Mouse (Mus musculus): ENCODE measurements around the gene Adcy5. TPM values are rescaled to one million over a fixed set of nuclear protein-coding genes. Genes with fewer than 3 reads are reported as not detected.

The Adcy5 gene
- total RNA-seq, 2 experiments from 2014 or later: 122 to 142 TPM

- DNase-seq (ENCODE audit: low spot score in 2 of 2): peak; percentile 43 to 45
Measured at GRCm38 (mm10) chr16:35155391-35156305, 971 bp downstream of the Adcy5 start.

DNA sequence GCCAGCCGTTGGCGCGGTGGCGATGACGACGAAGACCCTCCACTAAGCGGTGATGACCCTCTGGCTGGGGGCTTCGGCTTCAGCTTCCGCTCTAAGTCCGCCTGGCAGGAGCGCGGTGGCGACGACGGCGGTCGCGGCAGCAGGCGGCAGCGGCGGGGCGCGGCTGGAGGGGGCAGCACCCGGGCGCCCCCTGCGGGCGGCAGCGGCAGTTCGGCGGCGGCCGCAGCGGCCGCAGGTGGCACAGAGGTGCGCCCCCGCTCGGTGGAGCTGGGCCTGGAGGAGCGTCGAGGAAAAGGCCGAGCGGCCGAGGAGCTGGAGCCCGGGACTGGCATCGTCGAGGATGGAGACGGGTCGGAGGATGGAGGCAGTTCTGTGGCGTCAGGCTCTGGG lies 1.6 kb downstream of the Adcy5 start:
- peak; percentile 39 to 47 for DNase-seq (ENCODE audit: low spot score in 2 of 2)

DNA sequence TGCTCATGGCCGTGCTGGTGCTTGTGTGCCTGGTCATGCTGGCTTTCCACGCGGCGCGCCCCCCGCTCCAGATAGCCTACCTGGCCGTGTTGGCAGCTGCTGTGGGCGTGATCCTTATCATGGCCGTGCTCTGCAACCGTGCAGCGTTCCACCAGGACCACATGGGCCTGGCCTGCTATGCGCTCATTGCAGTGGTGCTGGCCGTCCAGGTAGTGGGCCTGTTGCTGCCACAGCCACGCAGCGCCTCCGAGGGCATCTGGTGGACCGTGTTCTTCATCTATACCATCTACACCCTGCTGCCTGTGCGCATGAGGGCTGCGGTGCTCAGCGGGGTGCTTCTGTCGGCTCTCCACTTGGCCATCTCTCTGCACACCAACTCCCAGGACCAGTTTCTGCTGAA lies 2.2 kb downstream of the Adcy5 start:
- no peak for DNase-seq (ENCODE audit: low spot score in 2 of 2)

- DNase-seq (ENCODE audit: low spot score in 2 of 2): no peak
Measured at GRCm38 (mm10) chr16:35159532-35159931, 4.9 kb downstream of the Adcy5 start.

GRCm38 (mm10) chr16:35159991-35160390 lies 5.3 kb downstream of the Adcy5 start:
- peak in 1 of 2 experiments; percentile 28 for DNase-seq (ENCODE audit: low spot score in 2 of 2)

DNA sequence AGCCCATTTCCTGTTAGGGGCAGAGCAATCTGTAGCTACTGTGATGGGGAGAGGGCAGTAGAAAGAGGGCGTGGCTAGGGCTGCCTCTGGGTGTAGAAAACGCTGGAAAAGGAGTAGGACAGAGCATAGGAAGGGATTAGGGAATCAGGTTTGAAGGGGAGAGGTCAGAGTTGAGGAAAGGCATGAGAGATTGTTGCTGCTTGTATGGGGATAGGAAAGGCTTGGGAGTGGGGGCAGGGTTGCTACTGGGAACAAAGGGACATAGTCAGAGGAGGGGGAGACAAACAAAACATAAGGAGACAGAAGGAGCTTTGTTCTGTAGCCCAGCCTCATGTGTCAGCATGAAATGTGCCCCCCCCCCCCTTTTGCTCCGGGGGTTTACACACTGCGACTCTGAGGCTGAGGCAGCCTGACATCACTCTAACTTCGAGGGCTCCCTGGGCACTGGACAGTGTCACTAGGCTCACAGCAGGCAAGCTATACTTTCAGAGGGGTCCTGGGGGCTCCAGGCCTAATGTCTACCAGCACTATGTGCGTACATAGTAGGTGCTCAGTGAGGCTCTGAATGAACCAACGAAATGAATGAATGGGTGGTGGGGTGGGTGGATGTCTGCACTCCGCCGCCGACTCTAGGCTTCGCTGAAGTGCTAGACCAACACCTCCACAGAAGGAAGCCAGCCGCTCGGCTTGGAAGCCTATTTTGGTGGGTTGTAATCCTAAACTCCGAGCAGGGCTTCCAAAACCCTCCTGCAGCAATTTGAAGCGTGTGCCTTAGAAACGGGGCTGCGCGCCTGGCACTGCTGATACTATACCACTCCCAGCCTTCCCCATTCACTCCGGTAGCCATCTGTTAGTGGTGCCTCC lies 9.9 kb downstream of the Adcy5 start:
- peak; percentile 52 to 64 for DNase-seq (ENCODE audit: low spot score in 2 of 2)

DNA sequence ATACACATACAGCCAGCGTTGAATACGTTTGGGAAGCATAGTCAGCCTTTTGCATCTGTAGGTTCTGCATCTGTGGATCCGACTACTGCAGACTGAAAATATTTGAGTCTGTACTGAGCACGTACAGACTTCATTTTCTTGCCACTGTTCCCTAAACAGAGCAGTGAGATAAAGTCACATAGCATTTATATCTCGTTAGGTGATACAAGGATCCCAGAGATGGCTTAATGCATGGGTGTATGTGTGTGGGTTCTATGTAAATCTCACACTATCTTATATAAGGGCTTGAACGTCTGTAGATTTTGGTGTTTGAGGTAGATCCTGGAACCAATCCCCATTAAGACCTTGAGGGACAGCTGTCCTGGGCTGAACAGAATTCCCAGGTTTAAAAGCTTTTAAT lies 10.7 kb downstream of the Adcy5 start:
- DNase-seq (ENCODE audit: low spot score in 2 of 2): no peak

DNA sequence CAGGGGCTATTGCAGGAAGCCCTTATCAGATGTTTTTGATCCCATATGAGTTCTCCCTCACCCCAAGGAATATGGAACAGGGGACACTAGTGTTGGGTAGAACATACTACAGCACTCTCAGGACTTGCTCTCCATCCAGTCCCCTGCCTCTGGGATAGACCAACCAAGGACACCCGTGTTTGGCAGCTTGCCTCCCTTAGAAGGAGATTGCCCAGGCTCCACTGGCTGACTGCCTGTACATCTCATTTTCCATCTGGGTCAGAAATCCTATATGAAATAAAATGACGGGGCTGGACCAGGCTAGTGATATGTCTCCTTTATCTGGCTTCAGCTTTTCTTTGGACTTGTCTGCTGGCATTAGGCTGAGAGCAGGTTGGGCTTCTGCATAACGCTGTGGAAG lies 11.1 kb downstream of the Adcy5 start:
- no peak for DNase-seq (ENCODE audit: low spot score in 2 of 2)

DNA sequence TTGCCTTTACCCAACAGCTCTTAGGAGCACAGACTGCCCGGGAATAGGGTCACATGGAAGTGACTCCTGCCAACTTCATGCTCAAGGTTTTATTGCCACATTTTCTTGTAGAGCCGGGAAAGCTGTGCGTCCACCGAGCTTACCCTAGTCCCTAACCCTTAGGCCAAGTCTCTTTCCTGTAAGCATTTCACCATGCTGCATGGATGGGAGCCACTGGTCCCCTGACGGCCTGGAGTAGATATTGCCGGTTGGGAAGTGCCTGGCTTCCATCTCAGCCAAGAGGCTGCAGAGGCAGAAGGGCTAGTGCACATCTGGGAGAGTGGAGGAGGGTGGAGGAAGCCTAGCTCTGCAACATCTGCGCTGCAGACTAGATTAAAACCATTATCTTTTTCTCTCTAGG lies 14.8 kb downstream of the Adcy5 start:
- DNase-seq (ENCODE audit: low spot score in 2 of 2): no peak

- DNase-seq (ENCODE audit: low spot score in 2 of 2): no peak
Measured at GRCm38 (mm10) chr16:35172195-35172594, 17.5 kb downstream of the Adcy5 start.

DNA sequence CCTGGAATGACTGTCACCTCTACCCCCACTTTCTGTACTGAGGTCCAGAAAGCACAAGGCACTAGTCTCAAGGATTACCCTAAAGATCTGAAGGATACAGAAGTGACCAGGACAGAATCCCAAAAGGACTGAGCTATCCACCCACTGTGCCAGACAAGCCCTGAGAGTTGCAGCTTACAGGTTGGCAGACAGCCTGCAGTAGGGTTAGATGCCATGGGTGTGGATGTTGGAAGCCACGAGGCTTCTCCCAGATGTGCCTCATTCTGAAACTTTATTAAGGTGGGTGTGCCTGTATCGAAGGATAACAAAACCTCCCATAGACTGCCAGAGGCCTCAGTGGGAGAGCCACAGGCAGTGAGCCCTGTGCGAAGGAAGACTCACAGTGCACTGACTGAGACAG lies 23.8 kb downstream of the Adcy5 start:
- no peak for DNase-seq (ENCODE audit: low spot score in 2 of 2)

GRCm38 (mm10) chr16:35179082-35179481 lies 24.4 kb downstream of the Adcy5 start:
- DNase-seq (ENCODE audit: low spot score in 2 of 2): peak in 1 of 2 experiments; percentile 17

DNA sequence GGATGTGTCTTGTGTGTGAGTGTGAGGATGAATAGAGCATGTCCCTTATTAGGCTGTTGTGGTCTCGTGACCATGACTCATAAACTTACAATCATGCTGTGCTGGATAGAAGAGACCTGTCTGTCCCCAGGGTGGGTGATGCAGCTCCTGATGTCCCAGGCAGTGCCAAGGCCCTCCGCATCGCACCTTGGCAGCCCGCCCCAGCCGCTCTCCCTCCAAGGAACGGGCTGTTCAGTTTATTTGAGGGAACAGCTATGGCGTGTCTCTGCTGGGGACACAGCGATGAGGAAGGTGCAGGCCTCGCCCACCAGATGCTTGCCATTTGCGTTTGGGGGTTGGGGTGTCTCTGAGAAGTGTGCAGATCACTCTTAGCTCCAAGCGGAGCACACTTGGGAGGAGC lies 28.5 kb downstream of the Adcy5 start:
- DNase-seq (ENCODE audit: low spot score in 2 of 2): peak in 1 of 2 experiments; percentile 34

GRCm38 (mm10) chr16:35188111-35188510 lies 33.4 kb downstream of the Adcy5 start:
- DNase-seq (ENCODE audit: low spot score in 2 of 2): no peak

DNA sequence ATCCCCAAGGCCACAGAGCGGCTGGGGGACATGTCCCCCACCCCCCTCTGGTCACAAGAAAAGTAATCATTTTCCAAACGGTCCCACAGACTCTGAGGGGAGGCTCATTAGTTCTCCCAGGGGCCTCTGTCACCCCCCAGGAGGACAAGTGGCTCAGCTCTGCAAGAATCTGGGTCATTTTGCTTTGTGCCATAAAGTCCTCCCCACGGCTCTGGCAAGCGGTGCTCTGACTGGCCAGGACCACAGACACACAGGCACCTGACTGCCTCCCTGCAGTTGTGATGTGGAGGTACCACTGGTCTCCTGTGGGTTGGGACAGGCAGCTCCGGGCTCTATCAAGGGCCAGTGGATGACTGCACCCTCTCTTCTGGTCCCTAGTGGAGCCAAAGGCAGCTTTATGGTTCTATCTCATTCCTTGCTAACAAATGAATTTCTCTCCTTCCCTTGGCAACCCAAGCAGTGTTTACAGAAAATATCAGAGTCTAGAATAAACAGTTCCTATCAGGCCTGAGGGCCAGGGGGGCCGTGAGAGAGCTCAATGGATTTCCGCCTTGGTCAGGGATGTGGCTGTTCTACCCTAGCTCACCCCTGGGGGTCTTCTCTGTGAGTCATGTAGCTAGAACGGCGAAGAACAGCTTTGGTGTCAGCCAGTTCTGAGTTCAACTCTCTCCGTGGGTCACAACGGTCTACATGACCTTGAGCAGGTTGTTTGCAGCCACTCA lies 34.9 kb downstream of the Adcy5 start:
- no peak for DNase-seq (ENCODE audit: low spot score in 2 of 2)

- DNase-seq (ENCODE audit: low spot score in 2 of 2): no peak
Measured at GRCm38 (mm10) chr16:35190777-35191176, 36.1 kb downstream of the Adcy5 start.

- DNase-seq (ENCODE audit: low spot score in 2 of 2): no peak
Measured at GRCm38 (mm10) chr16:35191271-35191670, 36.6 kb downstream of the Adcy5 start.

- no peak for DNase-seq (ENCODE audit: low spot score in 2 of 2)
Measured at GRCm38 (mm10) chr16:35192471-35192870, 37.8 kb downstream of the Adcy5 start.

DNA sequence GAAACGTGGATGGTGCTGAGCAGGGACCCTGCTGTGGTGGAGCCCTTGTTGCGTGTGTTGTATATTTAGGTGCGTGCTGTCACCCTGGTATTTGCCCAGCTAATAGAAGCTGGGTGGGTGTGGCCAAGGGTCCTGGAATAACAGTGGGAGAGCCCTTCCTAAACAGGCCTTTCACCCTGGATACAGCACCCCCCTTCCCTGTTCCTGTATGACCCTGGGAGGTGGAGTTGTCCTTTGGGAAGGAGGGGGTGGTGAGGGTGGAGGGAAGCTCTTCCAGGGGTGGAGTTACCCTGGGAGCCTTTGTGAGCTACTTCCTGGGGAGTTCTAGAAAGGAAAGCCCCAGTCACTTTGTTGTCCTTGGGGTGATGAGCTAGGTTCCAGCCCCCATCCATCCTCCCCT lies 38.7 kb downstream of the Adcy5 start:
- DNase-seq (ENCODE audit: low spot score in 2 of 2): no peak

DNA sequence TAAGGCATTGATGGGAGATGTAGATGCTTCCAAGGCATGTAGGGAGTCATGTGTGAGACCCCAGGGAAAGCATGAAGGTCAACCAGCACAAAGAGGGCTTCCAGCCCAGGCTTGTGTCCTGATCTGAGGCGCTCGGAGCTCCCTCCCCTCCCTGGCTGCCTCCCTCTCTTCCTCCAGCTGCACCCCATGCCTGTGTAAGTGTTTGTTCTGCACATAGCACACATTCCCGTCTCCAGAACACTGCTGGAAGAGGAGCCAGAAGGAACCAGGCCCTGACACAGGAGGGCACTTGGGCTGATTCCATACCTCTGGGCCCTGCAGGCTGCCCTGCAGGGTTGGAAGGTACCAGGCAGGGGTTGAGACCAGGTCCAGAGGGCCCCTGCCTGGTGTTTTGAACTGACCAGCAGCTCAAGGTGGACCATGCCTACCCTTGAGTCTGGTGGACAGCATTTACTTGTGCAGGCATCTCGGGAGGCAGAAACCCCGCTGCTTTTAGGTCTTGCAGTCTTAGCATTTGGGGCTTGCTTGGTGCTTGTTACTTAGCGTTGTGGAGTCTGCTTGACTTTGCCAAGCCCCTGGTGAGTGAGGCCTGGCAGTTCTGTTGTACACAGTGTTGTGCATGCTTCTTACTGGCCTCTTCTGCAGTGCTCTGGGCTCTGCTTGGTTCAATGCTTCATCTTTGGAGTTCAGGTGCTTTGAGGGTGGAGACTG lies 45.2 kb downstream of the Adcy5 start:
- no peak for DNase-seq (ENCODE audit: low spot score in 2 of 2)

All from left cerebral cortex, adult 18-20 months (tissue).